Mouse (Mus musculus) MEL (cell line): ENCODE data around the gene Engase. TPM values are rescaled to one million over a fixed set of nuclear protein-coding genes. Genes with fewer than 3 reads are reported as not detected.

ENCODE experiments used
- DNase-seq: peaks from one replicate; pipeline ENCODE4 v3.0.0; 2011; ENCODE audit warnings: low read depth, low spot score
- H3K27ac ChIP-seq: 2 replicates; pipeline ENCODE4 v1.5.1; 2012; ENCODE audit warnings: low read depth, mild to moderate bottlenecking, control low read depth, low read length, moderate library complexity; ENCODE audit not compliant: control insufficient read depth
- H3K27me3 ChIP-seq, 2 experiments: fragments of 150-350 bp in 1 of 2; sonication (generic) in 1 of 2; 2 replicates each; pipeline ENCODE4 v1.6.1; 2012; ENCODE audit warnings: low read length in 2 of 2, mild to moderate bottlenecking in 2 of 2, improper control_type of control experiment in 1 of 2, moderate library complexity in 1 of 2; ENCODE audit not compliant: insufficient read depth in 2 of 2, control insufficient read depth in 1 of 2
- H3K36me3 ChIP-seq, 2 experiments: 2 replicates each; pipeline ENCODE4 v1.6.1; 2012 to 2014; ENCODE audit warnings: low read length in 2 of 2, improper control_type of control experiment in 1 of 2, inconsistent platforms in 1 of 2, mild to moderate bottlenecking in 1 of 2; ENCODE audit not compliant: insufficient read depth in 2 of 2, control insufficient read depth in 1 of 2
- H3K4me1 ChIP-seq, 2 experiments: fragments of 150-350 bp in 1 of 2; sonication (generic) in 1 of 2; 2 replicates each; pipeline ENCODE4 v1.6.1; 2012; ENCODE audit warnings: low read length in 2 of 2, improper control_type of control experiment in 1 of 2, mild to moderate bottlenecking in 1 of 2; ENCODE audit not compliant: insufficient read depth in 2 of 2, control insufficient read depth in 1 of 2
- H3K4me3 ChIP-seq, 2 experiments: fragments of 150-350 bp in 1 of 2; sonication (generic) in 1 of 2; 2 replicates each; pipeline ENCODE4 v1.5.1; 2012; ENCODE audit warnings: low read depth in 2 of 2, low read length in 2 of 2, mild to moderate bottlenecking in 2 of 2, moderate library complexity in 2 of 2, control low read depth in 1 of 2, improper control_type of control experiment in 1 of 2; ENCODE audit not compliant: control insufficient read depth in 1 of 2, insufficient read depth in 1 of 2
- H3K79me2 ChIP-seq: 2 replicates; pipeline ENCODE4 v1.6.1; 2012; ENCODE audit warnings: mild to moderate bottlenecking, low read length, moderate library complexity; ENCODE audit not compliant: control insufficient read depth, poor library complexity, insufficient read depth
- H3K9ac ChIP-seq: 2 replicates; pipeline ENCODE4 v1.6.1; 2012; ENCODE audit warnings: low read depth, mild to moderate bottlenecking, control low read depth, low read length, moderate library complexity; ENCODE audit not compliant: control insufficient read depth, poor library complexity, severe bottlenecking
- H3K9me3 ChIP-seq: fragments of 150-350 bp; sonication (generic); replicated peaks from 2 replicates; pipeline ENCODE4 v1.6.1; 2012; ENCODE audit warnings: mild to moderate bottlenecking, low read length, improper control_type of control experiment, moderate library complexity; ENCODE audit not compliant: insufficient read depth
- BHLHE40 ChIP-seq: IDR thresholded peaks from 2 replicates; pipeline ENCODE4 v1.6.1; 2012; ENCODE audit warnings: low read depth, mild to moderate bottlenecking, inconsistent platforms, low read length, improper control_type of control experiment, borderline replicate concordance
- CHD2 ChIP-seq: IDR thresholded peaks from 2 replicates; pipeline ENCODE4 v1.6.1; 2011; ENCODE audit warnings: low read length, improper control_type of control experiment
- ELF1 ChIP-seq: IDR thresholded peaks from 2 replicates; pipeline ENCODE4 v1.6.1; 2014; ENCODE audit warnings: low read depth, mild to moderate bottlenecking, inconsistent platforms, low read length, improper control_type of control experiment, moderate library complexity
- EP300 ChIP-seq, 2 experiments: IDR thresholded peaks; 2 replicates each; pipeline ENCODE4 v1.6.1; 2011; ENCODE audit warnings: improper control_type of control experiment in 2 of 2, low read length in 2 of 2, low read depth in 1 of 2, mild to moderate bottlenecking in 1 of 2
- ETS1 ChIP-seq: IDR thresholded peaks from 2 replicates; pipeline ENCODE4 v1.6.1; 2012; ENCODE audit warnings: low read depth, mild to moderate bottlenecking, inconsistent platforms, low read length, improper control_type of control experiment, moderate library complexity
- GABPA ChIP-seq: IDR thresholded peaks from 2 replicates; pipeline ENCODE4 v1.6.1; 2012; ENCODE audit warnings: low read depth, mild to moderate bottlenecking, inconsistent platforms, low read length, improper control_type of control experiment, moderate library complexity
- GATA1 ChIP-seq: IDR thresholded peaks from 2 replicates; pipeline ENCODE4 v1.6.1; 2011; ENCODE audit warnings: low read depth, low read length, improper control_type of control experiment
- JUND ChIP-seq: IDR thresholded peaks from 2 replicates; pipeline ENCODE4 v1.6.1; 2011; ENCODE audit warnings: low read depth, mild to moderate bottlenecking, improper control_type of control experiment, low read length
- KAT2A ChIP-seq: conservative IDR thresholded peaks from 2 replicates; pipeline ENCODE4 v1.6.1; 2012; ENCODE audit warnings: low read depth, low read length, improper control_type of control experiment, inconsistent platforms
- MAFK ChIP-seq: IDR thresholded peaks from 2 replicates; pipeline ENCODE4 v1.6.1; 2011; ENCODE audit warnings: low read depth, mild to moderate bottlenecking, low read length, improper control_type of control experiment, borderline replicate concordance
- MEF2A ChIP-seq: IDR thresholded peaks from 2 replicates; pipeline ENCODE4 v1.6.1; 2014; ENCODE audit warnings: low read depth, mild to moderate bottlenecking, inconsistent platforms, low read length, improper control_type of control experiment; ENCODE audit not compliant: poor library complexity, insufficient replicate concordance, severe bottlenecking; ENCODE audit errors: extremely low read depth
- MXI1 ChIP-seq: IDR thresholded peaks from 2 replicates; pipeline ENCODE4 v1.6.1; 2011; ENCODE audit warnings: mild to moderate bottlenecking, low read depth, low read length, improper control_type of control experiment
- MYB ChIP-seq: IDR thresholded peaks from 2 replicates; pipeline ENCODE4 v1.6.1; 2011; ENCODE audit warnings: mild to moderate bottlenecking, low read depth, low read length, improper control_type of control experiment
- MYC ChIP-seq: IDR thresholded peaks from 2 replicates; pipeline ENCODE4 v1.6.1; 2011; ENCODE audit warnings: low read depth, mild to moderate bottlenecking, low read length, improper control_type of control experiment, moderate library complexity
- TBP ChIP-seq: IDR thresholded peaks from 2 replicates; pipeline ENCODE4 v1.8.0; 2011; ENCODE audit warnings: low read depth, low read length, improper control_type of control experiment
- USF1 ChIP-seq: IDR thresholded peaks from 2 replicates; pipeline ENCODE4 v1.6.1; 2014; ENCODE audit warnings: low read depth, mild to moderate bottlenecking, inconsistent platforms, low read length, improper control_type of control experiment, moderate library complexity
- ZC3H11A ChIP-seq: IDR thresholded peaks from 2 replicates; pipeline ENCODE4 v1.6.1; 2012; ENCODE audit warnings: low read depth, mild to moderate bottlenecking, inconsistent platforms, low read length, improper control_type of control experiment
- ZKSCAN1 ChIP-seq: IDR thresholded peaks from 2 replicates; pipeline ENCODE4 v1.6.1; 2012; ENCODE audit warnings: low read depth, mild to moderate bottlenecking, inconsistent platforms, low read length, improper control_type of control experiment, moderate library complexity
- ZMIZ1 ChIP-seq: IDR thresholded peaks from 2 replicates; pipeline ENCODE4 v1.6.1; 2012; ENCODE audit warnings: low read depth, mild to moderate bottlenecking, inconsistent platforms, low read length, improper control_type of control experiment, moderate library complexity
- ZNF384 ChIP-seq: IDR thresholded peaks from 2 replicates; pipeline ENCODE4 v1.6.1; 2012; ENCODE audit warnings: low read depth, mild to moderate bottlenecking, inconsistent platforms, low read length, improper control_type of control experiment
- polyA plus RNA-seq, 2 experiments: library from polyadenylated mRNA; stranded (reverse) in 1 of 2; unstranded in 1 of 2; fragments of >175 nt in 1 of 2; fragments of >200 nt in 1 of 2; gene quantifications; 2 replicates each; pipeline versions ENCODE4 v1.2.1 to v1.2.4; 2012; ENCODE audit warnings: low replicate concordance in 2 of 2, low read depth in 1 of 2; ENCODE audit not compliant: insufficient read length in 2 of 2, insufficient read depth in 1 of 2, missing spikeins in 1 of 2
- total RNA-seq: library from RNA; depleted of rRNA; stranded (reverse); fragments of 300-350 nt; gene quantifications from 2 replicates; pipeline ENCODE4 v1.2.3, GENCODE M21; 2012

Gene Engase
- total and polyA plus RNA-seq, 3 experiments, result 15.3 to 23.5 TPM; not detected in 1

DNA sequence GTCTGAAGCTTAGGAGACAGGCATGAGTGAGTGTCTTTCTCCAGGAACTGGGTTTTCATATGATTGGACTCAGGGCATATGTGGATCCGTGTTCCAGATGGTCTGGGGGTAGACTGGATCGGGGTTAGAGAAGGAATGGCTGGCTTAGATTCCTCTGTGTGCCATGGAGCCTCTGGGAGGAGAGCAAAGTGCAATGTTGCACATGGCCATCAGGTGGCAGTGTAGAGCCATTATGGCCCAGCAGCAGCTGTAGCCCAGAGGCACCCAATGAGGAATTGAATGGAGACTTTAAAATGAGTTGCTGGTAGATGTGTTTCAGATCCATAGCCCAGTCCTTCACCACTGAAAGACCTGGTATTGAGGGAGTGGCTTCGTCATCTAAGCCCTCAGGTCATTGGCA lies 30.8 kb upstream of the Engase start (continued):
- TF ChIP-seq ELF1 (no peak), ETS1 (no peak)

DNA sequence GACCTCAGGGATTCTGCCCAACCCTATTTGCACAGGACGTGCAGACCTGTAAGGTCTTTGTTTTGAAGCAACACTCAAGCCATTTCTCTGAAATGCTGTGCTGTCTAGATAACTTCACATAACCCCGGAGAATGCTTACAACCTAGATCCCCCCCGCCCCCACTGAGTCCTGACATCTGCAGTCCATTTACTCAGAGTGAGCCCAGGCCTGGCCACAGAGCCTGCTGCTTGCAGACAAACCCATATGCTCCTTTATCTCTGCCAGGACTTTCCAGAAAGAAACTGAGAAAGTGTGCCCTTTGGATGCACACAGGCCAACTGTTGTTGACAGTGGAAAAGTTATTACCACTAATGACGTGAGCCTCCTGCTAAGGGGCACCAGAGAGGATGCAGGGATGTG lies 29.3 kb upstream of the Engase start:
- Histone ChIP-seq H3K27ac (no peak overlapping the region), H3K9me3 (no peaks in the 10 kb centered on the region), H3K27me3 (no peaks in the 10 kb centered on the region), H3K9ac (no peak overlapping the region), H3K36me3 (no peaks in the 10 kb centered on the region), H3K4me1 (no peaks in the 10 kb centered on the region), H3K79me2 (no peaks in the 10 kb centered on the region), H3K4me3 (no peak overlapping the region)
- TF ChIP-seq TBP, result no peak
- TF ChIP-seq MXI1, result no peak
- no peak for TF ChIP-seq JUND
- DNase-seq, result no peak

DNA sequence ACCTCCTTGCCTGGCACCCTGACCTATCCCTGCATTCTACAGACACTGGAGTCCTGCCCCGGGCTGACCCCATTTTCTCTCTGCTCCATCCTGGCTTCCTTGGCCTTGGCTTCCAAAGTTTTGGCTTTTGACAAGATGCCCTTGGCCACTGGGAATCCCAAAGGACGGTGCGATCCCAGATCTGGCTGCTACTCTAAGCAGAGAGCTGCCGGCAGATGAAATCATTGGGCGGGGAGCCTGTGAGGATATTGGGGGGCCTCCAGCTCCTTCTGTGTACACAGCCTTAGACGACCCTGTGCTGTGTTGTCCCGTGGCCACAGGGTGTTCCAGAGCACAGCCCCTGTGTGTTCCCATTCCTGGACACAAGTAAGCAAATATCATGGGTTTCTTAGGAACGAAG lies 28.2 kb upstream of the Engase start:
- H3K27ac ChIP-seq, result no peak overlapping the region
- no peak overlapping the region for H3K9ac ChIP-seq
- H3K9me3 ChIP-seq, result no peaks in the 10 kb centered on the region
- no peak for DNase-seq
- H3K4me3 ChIP-seq, result no peak overlapping the region
- no peaks in the 10 kb centered on the region for H3K27me3 ChIP-seq
- no peak for TF ChIP-seq MYB
- no peak for TF ChIP-seq MEF2A
- TF ChIP-seq TBP, result no peak
- no peak for TF ChIP-seq ZMIZ1
- TF ChIP-seq ZNF384, result no peak
- TF ChIP-seq MXI1, result no peak
- TF ChIP-seq CHD2, result no peak
- no peak for TF ChIP-seq ZC3H11A
- TF ChIP-seq KAT2A, result no peak
- H3K4me1 ChIP-seq, result no peaks in the 10 kb centered on the region
- no peaks in the 10 kb centered on the region for H3K36me3 ChIP-seq
- no peaks in the 10 kb centered on the region for H3K79me2 ChIP-seq

DNA sequence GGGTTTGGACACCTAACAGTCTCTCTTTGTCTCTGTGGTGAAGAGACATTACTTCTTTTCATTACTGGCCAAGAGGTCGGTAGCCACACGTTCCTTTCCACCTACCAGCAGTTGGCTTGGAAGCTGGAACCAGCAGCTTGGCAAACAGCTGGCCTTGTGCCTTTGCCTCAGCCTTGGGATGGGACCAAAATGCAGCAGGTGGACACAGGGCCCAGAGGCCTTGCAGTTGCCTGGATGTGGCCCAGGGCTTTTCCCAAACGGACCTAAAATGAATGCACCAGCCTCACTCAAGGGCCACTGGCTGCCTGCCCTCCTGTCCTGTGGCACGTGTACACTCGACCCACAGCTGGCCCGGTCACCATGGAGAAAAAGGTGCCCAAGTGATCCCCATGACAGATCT lies 25.4 kb upstream of the Engase start:
- Histone ChIP-seq H3K36me3 (peaks cover 0 to 4% of the 10 kb centered on the region in 2 experiments; a peak in 2 of 4 replicates), H3K79me2 (no peaks in the 10 kb centered on the region), H3K4me3 (no peak overlapping the region), H3K4me1 (peaks cover 2 to 7% of the 10 kb centered on the region in 2 experiments), H3K27ac (no peak overlapping the region), H3K9ac (no peak overlapping the region), H3K27me3 (no peaks in the 10 kb centered on the region), H3K9me3 (no peaks in the 10 kb centered on the region)
- no peak for DNase-seq
- TF ChIP-seq ZKSCAN1 (no peak), GATA1 (no peak), MAFK (no peak), USF1 (no peak), BHLHE40 (no peak), MXI1 (no peak), ZC3H11A (no peak), JUND (no peak), GABPA (no peak), EP300 (IDR thresholded peaks at IDR 0.05; ENCODE audit: low read depth in 1 of 2, low read length in 2 of 2) (no peak), MYC (no peak)
